Mouse (Mus musculus) embryonic facial prominence, embryonic 13.5 days (tissue): ENCODE results near the gene Krt35. TPM values are rescaled to one million over a fixed set of nuclear protein-coding genes. Genes with fewer than 3 reads are reported as not detected.

ENCODE experiments used
- ATAC-seq: fragments of 200-750 bp; cut with Nextera tagmentation; 2 replicates; pipeline ENCODE4 v1.8.0; 2017; ENCODE audit warnings: low read depth; ENCODE audit not compliant: insufficient number of reproducible peaks, insufficient read depth, low FRiP score, low TSS enrichment
- H3K27ac ChIP-seq: fragments of 300-500 bp; sonication (generic); 2 replicates; pipeline ENCODE4 v1.5.1; 2015; ENCODE audit warnings: moderate library complexity, mild to moderate bottlenecking, inconsistent platforms
- H3K27me3 ChIP-seq: fragments of 300-500 bp; sonication (generic); 2 replicates; pipeline ENCODE4 v1.6.1; 2015; ENCODE audit warnings: mild to moderate bottlenecking, inconsistent platforms
- H3K36me3 ChIP-seq: fragments of 300-500 bp; sonication (generic); 2 replicates; pipeline ENCODE4 v1.6.1; 2015; ENCODE audit warnings: mild to moderate bottlenecking, inconsistent platforms
- H3K4me1 ChIP-seq: fragments of 300-500 bp; sonication (generic); 2 replicates; pipeline ENCODE4 v1.6.1; 2015; ENCODE audit warnings: inconsistent platforms
- H3K4me2 ChIP-seq: fragments of 300-500 bp; sonication (generic); 2 replicates; pipeline ENCODE4 v1.6.1; 2015; ENCODE audit warnings: moderate library complexity, mild to moderate bottlenecking, inconsistent platforms
- H3K4me3 ChIP-seq: fragments of 300-500 bp; sonication (generic); 2 replicates; pipeline ENCODE4 v1.5.1; 2015; ENCODE audit warnings: mild to moderate bottlenecking, inconsistent platforms
- H3K9ac ChIP-seq: fragments of 300-500 bp; sonication (generic); 2 replicates; pipeline ENCODE4 v1.6.1; 2015; ENCODE audit warnings: mild to moderate bottlenecking, inconsistent platforms
- H3K9me3 ChIP-seq: fragments of 300-500 bp; sonication (generic); 2 replicates; pipeline ENCODE4 v1.6.1; 2016; ENCODE audit warnings: inconsistent platforms
- WGBS: fragments of 180-500 bp; shearing (Covaris S2); methylation state at CpG from one replicate; pipeline ENCODE4 v1.1.7; 2015; ENCODE audit warnings: mixed read lengths; 5-methylcytosine and 5-hydroxymethylcytosine counted together
- polyA plus RNA-seq: library from polyadenylated mRNA; unstranded; fragments of >200 nt; fragmentation: Nextera tagmentation; extraction: Ambion mirVana; gene quantifications from 2 replicates; pipeline ENCODE4 v1.2.1, GENCODE M21; 2015

The Krt35 gene
- polyA plus RNA-seq = 1.5 and 2.4 TPM in 2 replicates

- 84% methylated on average over 9 of the region's 9 CpGs for WGBS
- H3K4me2 ChIP-seq = no peak within 1 kb of the TSS
- no peak for ATAC-seq
- no peak within 1 kb of the TSS for H3K27ac ChIP-seq
- H3K9me3 ChIP-seq = no peaks in the 10 kb centered on the region
- no peak within 1 kb of the TSS for H3K9ac ChIP-seq
- no peaks in the 10 kb centered on the region for H3K36me3 ChIP-seq
- no peaks in the 10 kb centered on the region for H3K4me1 ChIP-seq
- H3K4me3 ChIP-seq = no peak within 1 kb of the TSS
- no peaks in the 10 kb centered on the region for H3K27me3 ChIP-seq
Measured at GRCm38 (mm10) chr11:100096141-100096540, at the start of gene Krt35. Krt35 (minus strand) TSS chr11:100096241.

- peak overlapping the region; percentile 54 for H3K4me2 ChIP-seq
- H3K27me3 ChIP-seq = peaks cover 35% of the 10 kb centered on the region
- WGBS = 1% methylated on average over 20 of the region's 20 CpGs
- no peak for ATAC-seq
- no peaks in the 10 kb centered on the region for H3K9me3 ChIP-seq
- peaks cover 8% of the 10 kb centered on the region for H3K4me1 ChIP-seq
- H3K36me3 ChIP-seq = no peaks in the 10 kb centered on the region
- no peak overlapping the region for H3K27ac ChIP-seq
- peak overlapping the region; percentile 46; the same call in 1 of the 2 replicates for H3K9ac ChIP-seq
- H3K4me3 ChIP-seq = peak overlapping the region; percentile 34
Measured at GRCm38 (mm10) chr11:100145104-100145503, 49.1 kb upstream of the Krt35 start.

- 80% methylated on average over 21 of the region's 21 CpGs for WGBS
- Histone ChIP-seq H3K9ac (no peak overlapping the region), H3K27me3 (peaks cover 24% of the 10 kb centered on the region), H3K4me1 (peaks cover 26% of the 10 kb centered on the region), H3K4me3 (no peak overlapping the region), H3K27ac (no peak overlapping the region), H3K9me3 (no peaks in the 10 kb centered on the region), H3K36me3 (no peaks in the 10 kb centered on the region), H3K4me2 (no peak overlapping the region)
- no peak for ATAC-seq
Measured at GRCm38 (mm10) chr11:100140966-100141365, 44.9 kb upstream of the Krt35 start.

- peak overlapping the region; percentile 29 for H3K27ac ChIP-seq
- H3K4me2 ChIP-seq = no peak overlapping the region
Measured at GRCm38 (mm10) chr11:100139391-100139790, 43.4 kb upstream of the Krt35 start.

GRCm38 (mm10) chr11:100138809-100139208, 42.8 kb upstream of the Krt35 start:
- H3K27me3 ChIP-seq = peaks cover 2% of the 10 kb centered on the region
- no peak overlapping the region for H3K9ac ChIP-seq
- 42% methylated on average over 7 of the region's 7 CpGs for WGBS
- no peak overlapping the region for H3K4me3 ChIP-seq
- H3K27ac ChIP-seq = no peak overlapping the region
- no peaks in the 10 kb centered on the region for H3K9me3 ChIP-seq
- peaks cover 18% of the 10 kb centered on the region for H3K4me1 ChIP-seq
- ATAC-seq = no peak; the same call in 1 of the 2 replicates
- H3K4me2 ChIP-seq = no peak overlapping the region
- no peaks in the 10 kb centered on the region for H3K36me3 ChIP-seq

More at GRCm38 (mm10) chr11:100139391-100139790, 43.4 kb upstream of the Krt35 start:
- no peak overlapping the region for H3K9ac ChIP-seq
- WGBS = 53% methylated on average over 2 of the region's 2 CpGs
- no peak overlapping the region for H3K4me3 ChIP-seq
- H3K36me3 ChIP-seq = no peaks in the 10 kb centered on the region
- ATAC-seq = no peak
- H3K27me3 ChIP-seq = peaks cover 8% of the 10 kb centered on the region
- H3K9me3 ChIP-seq = no peaks in the 10 kb centered on the region
- H3K4me1 ChIP-seq = peaks cover 18% of the 10 kb centered on the region

- no peak for ATAC-seq
- WGBS = 43% methylated on average over 5 of the region's 5 CpGs
- no peak overlapping the region for H3K27ac ChIP-seq
- H3K4me2 ChIP-seq = no peak overlapping the region
- H3K9me3 ChIP-seq = no peaks in the 10 kb centered on the region
- H3K9ac ChIP-seq = no peak overlapping the region
- H3K4me3 ChIP-seq = no peak overlapping the region
- H3K4me1 ChIP-seq = peaks cover 18% of the 10 kb centered on the region
- no peaks in the 10 kb centered on the region for H3K27me3 ChIP-seq
- no peaks in the 10 kb centered on the region for H3K36me3 ChIP-seq
Measured at GRCm38 (mm10) chr11:100137693-100138092, 41.7 kb upstream of the Krt35 start.

GRCm38 (mm10) chr11:100136559-100136958, 40.5 kb upstream of the Krt35 start:
- Histone ChIP-seq H3K27ac (peak overlapping the region; percentile 34; the same call in 1 of the 2 replicates), H3K4me1 (peaks cover 18% of the 10 kb centered on the region), H3K27me3 (no peaks in the 10 kb centered on the region), H3K9ac (no peak overlapping the region), H3K4me3 (no peak overlapping the region), H3K4me2 (no peak overlapping the region), H3K36me3 (no peaks in the 10 kb centered on the region), H3K9me3 (no peaks in the 10 kb centered on the region)
- no peak for ATAC-seq
- WGBS = 39% methylated on average over 5 of the region's 5 CpGs

GRCm38 (mm10) chr11:100135731-100136130, 39.7 kb upstream of the Krt35 start, which contains the start of gene Krt15:
Krt15 (minus strand) TSS chr11:100135928.
- Histone ChIP-seq H3K27ac (peak within 1 kb of the TSS; percentile 48; the same call in 1 of the 2 replicates), H3K9me3 (no peaks in the 10 kb centered on the region), H3K27me3 (no peaks in the 10 kb centered on the region), H3K4me2 (peak within 1 kb of the TSS; percentile 37), H3K4me3 (peak within 1 kb of the TSS; percentile 19), H3K36me3 (no peaks in the 10 kb centered on the region), H3K9ac (no peak within 1 kb of the TSS), H3K4me1 (peaks cover 18% of the 10 kb centered on the region)
- WGBS = 54% methylated on average over 7 of the region's 7 CpGs
- ATAC-seq = no peak

GRCm38 (mm10) chr11:100124901-100125300, 28.9 kb upstream of the Krt35 start:
- no peaks in the 10 kb centered on the region for H3K27me3 ChIP-seq

GRCm38 (mm10) chr11:100121466-100121865, 25.4 kb upstream of the Krt35 start, which contains the start of gene Krt13:
Krt13 (minus strand) TSS chr11:100121566.
- Histone ChIP-seq H3K4me2 (no peak within 1 kb of the TSS), H3K4me1 (no peaks in the 10 kb centered on the region), H3K27me3 (no peaks in the 10 kb centered on the region), H3K9ac (no peak within 1 kb of the TSS), H3K27ac (no peak within 1 kb of the TSS), H3K9me3 (no peaks in the 10 kb centered on the region), H3K4me3 (no peak within 1 kb of the TSS), H3K36me3 (no peaks in the 10 kb centered on the region)
- 75% methylated on average over 3 of the region's 3 CpGs for WGBS
- ATAC-seq = no peak

More at GRCm38 (mm10) chr11:100124901-100125300, 28.9 kb upstream of the Krt35 start:
- Histone ChIP-seq H3K4me1 (no peaks in the 10 kb centered on the region), H3K27ac (no peak overlapping the region), H3K4me3 (no peak overlapping the region), H3K9ac (no peak overlapping the region), H3K36me3 (no peaks in the 10 kb centered on the region), H3K4me2 (no peak overlapping the region), H3K9me3 (no peaks in the 10 kb centered on the region)
- no peak for ATAC-seq
- 66% methylated on average over 7 of the region's 7 CpGs for WGBS

GRCm38 (mm10) chr11:100120331-100120730, 24.3 kb upstream of the Krt35 start:
- Histone ChIP-seq H3K9ac (no peak overlapping the region), H3K9me3 (no peaks in the 10 kb centered on the region), H3K4me2 (no peak overlapping the region), H3K4me1 (no peaks in the 10 kb centered on the region), H3K36me3 (no peaks in the 10 kb centered on the region), H3K4me3 (no peak overlapping the region), H3K27ac (no peak overlapping the region), H3K27me3 (no peaks in the 10 kb centered on the region)
- ATAC-seq = no peak
- WGBS = 85% methylated on average over 5 of the region's 5 CpGs

GRCm38 (mm10) chr11:100113742-100114029, 17.6 kb upstream of the Krt35 start:
- WGBS = 84% methylated on average over 2 of the region's 2 CpGs
- no peak for ATAC-seq
- no peaks in the 10 kb centered on the region for H3K27me3 ChIP-seq
- H3K27ac ChIP-seq = no peak overlapping the region
- H3K36me3 ChIP-seq = no peaks in the 10 kb centered on the region
- H3K9me3 ChIP-seq = no peaks in the 10 kb centered on the region
- H3K4me1 ChIP-seq = no peaks in the 10 kb centered on the region
- no peak overlapping the region for H3K4me3 ChIP-seq
- H3K4me2 ChIP-seq = no peak overlapping the region
- no peak overlapping the region for H3K9ac ChIP-seq
